Mouse (Mus musculus) heart, adult 11 months (tissue): ENCODE measurements around the gene Gm17577.
"Not testable (repeated sequence)": the region's sequence is repeated elsewhere in the genome, so short reads cannot be mapped to it uniquely, and the experiment has no call there.

ENCODE experiments used
- DNase-seq: peaks from one replicate; pipeline ENCODE4 v3.0.0; 2022

Gene Gm17577

GRCm38 (mm10) chrX:123246807-123247206 is at the start of gene Gm17577:
TSS of gene Gm17577 (minus strand) at chrX:123246907.
- not testable (repeated sequence) for DNase-seq

GRCm38 (mm10) chrX:123222381-123222780 is 24.3 kb downstream of the Gm17577 start, which contains the start of gene Srsx:
TSS of gene Srsx (minus strand) at chrX:123222481.
- DNase-seq = not testable (repeated sequence)
